Mouse (Mus musculus): ENCODE data around the gene Sim2.

- TF ChIP-seq CTCF (conservative IDR thresholded peaks at IDR 0.05; ENCODE audit: low read length) (no peak), NANOG (IDR thresholded peaks at IDR 0.05; ENCODE audit: borderline replicate concordance, low read length) (no peak)
Observed at GRCm38 (mm10) chr16:94055176-94055575, 29.6 kb upstream of the Sim2 start.

Measured in E14TG2a.4 (cell line).